In the genomic region with DNA sequence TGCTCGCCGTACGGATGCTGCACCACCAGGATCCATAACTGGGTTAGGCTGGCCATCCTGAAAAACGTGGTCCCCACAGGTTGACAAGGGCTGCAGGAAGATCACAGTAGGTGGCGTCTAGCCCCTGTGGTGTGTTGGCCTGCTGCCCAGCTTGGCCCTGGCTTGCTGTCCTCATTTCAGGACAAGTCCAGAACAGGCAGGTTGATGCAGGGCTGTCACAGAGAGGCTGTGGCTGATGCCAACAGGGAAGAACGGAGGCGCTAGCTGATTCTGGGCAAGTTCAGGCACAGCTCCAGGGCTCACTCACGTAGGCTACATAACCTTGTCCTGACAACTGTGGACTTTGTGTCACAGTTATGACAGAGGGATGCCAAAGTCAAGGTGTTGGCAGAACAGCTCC, we compare ENCODE assay signal across 14 mouse cellular contexts.
DNase-seq lines count a peak whose midpoint lies in the region; ATAC-seq lines count a peak whose summit lies in the region.
"Had no signal": no experiment of that assay in that cellular context is flagged by ENCODE, and none has a peak within 500 bp of the region (broad histone marks: within the 10 kb centered on the region; RNA-seq: fewer than 3 reads in every experiment).

No protein-coding gene starts in this region.

- no peak overlapping the region for H3K4me3 ChIP-seq in kidney, embryonic 16.5 days (ENCODE audit: low read length)
- H3K4me3 ChIP-seq: limb, embryonic 12.5 days; midbrain, embryonic 13.5 days had no signal

- H3K27ac ChIP-seq in kidney, embryonic 16.5 days (ENCODE audit: low read length), result no peak overlapping the region
- H3K27ac ChIP-seq: hindbrain, embryonic 14.5 days; limb, embryonic 12.5 days; midbrain, embryonic 13.5 days had no signal

- DNase-seq in kidney, adult 11 months, result peak; percentile 51
- peak; percentile 58 for DNase-seq in Muller cell, postnatal 12 days (ENCODE audit: inconsistent ontology term)
- DNase-seq in brain, adult 2 months (ENCODE audit: low read depth, low spot score), result peak; percentile 96
- peak; percentile 95 to 97 for DNase-seq in cerebellum, postnatal 36 days
- no peak for DNase-seq in spleen, postnatal 14 days (ENCODE audit: low spot score in 2 of 2)
- DNase-seq in spleen, adult 18-20 months, result no peak

- ATAC-seq in kidney, embryonic 16.5 days (ENCODE audit: low FRiP score, low TSS enrichment), result no peak
- ATAC-seq in activated CD4-positive, CD25-positive, alpha-beta regulatory T cell, adult 4 months, result no peak
- ATAC-seq: CD4-positive, CD25-positive, alpha-beta regulatory T cell, adult 4 months; midbrain, embryonic 13.5 days had no signal

- H3K9me3 ChIP-seq in kidney, embryonic 16.5 days (ENCODE audit: low read length), result no peaks in the 10 kb centered on the region
- H3K9me3 ChIP-seq: limb, embryonic 12.5 days; midbrain, embryonic 13.5 days had no signal

- H3K9ac ChIP-seq in kidney, embryonic 16.5 days (replicated peaks; ENCODE audit: low read length), result no peak overlapping the region
- H3K9ac ChIP-seq: hindbrain, embryonic 14.5 days; limb, embryonic 12.5 days; lung, embryonic 14.5 days; midbrain, embryonic 13.5 days had no signal

- WGBS in kidney, embryonic 16.5 days, result 65% methylated on average over 8 of the region's 8 CpGs

- no peaks in the 10 kb centered on the region for H3K36me3 ChIP-seq in kidney, embryonic 16.5 days (ENCODE audit: insufficient read depth, low read length)
- H3K36me3 ChIP-seq: limb, embryonic 12.5 days; midbrain, embryonic 13.5 days had no signal

- peaks cover 4% of the 10 kb centered on the region; the same call in 1 of the 2 replicates for H3K4me1 ChIP-seq in kidney, embryonic 16.5 days (ENCODE audit: insufficient read depth, low read length)
- H3K4me1 ChIP-seq: limb, embryonic 12.5 days; midbrain, embryonic 13.5 days had no signal

- no peak overlapping the region for H3K4me2 ChIP-seq in kidney, embryonic 16.5 days (replicated peaks; ENCODE audit: low read depth, low read length)
- H3K4me2 ChIP-seq: heart, embryonic 11.5 days; hindbrain, embryonic 14.5 days; limb, embryonic 12.5 days; lung, embryonic 14.5 days; midbrain, embryonic 13.5 days had no signal

- H3K27me3 ChIP-seq in kidney, embryonic 16.5 days (ENCODE audit: insufficient read depth, low read length), result no peaks in the 10 kb centered on the region
- H3K27me3 ChIP-seq: limb, embryonic 12.5 days; midbrain, embryonic 13.5 days had no signal

Comparison
In these comparisons a context has a peak if more than half of its experiments do, and no peak if none do; other contexts are left out.
1. DNase-seq: peak in kidney, adult 11 months (single experiment), Muller cell, postnatal 12 days (single experiment), brain, adult 2 months (single experiment) and cerebellum, postnatal 36 days (2 of 2); none in spleen, postnatal 14 days (0 of 2) and spleen, adult 18-20 months (0 of 2).